Mouse (Mus musculus): ENCODE measurements around the gene Dusp3.

- TF ChIP-seq ZNF384 (IDR thresholded peaks at IDR 0.05; ENCODE audit: low read depth, low read length) (no peak), CTCF (IDR thresholded peaks at IDR 0.05 in 2 of 3, conservative IDR thresholded peaks at IDR 0.05 in 1 of 3; ENCODE audit: control insufficient read depth in 1 of 3, insufficient read depth in 1 of 3, low read depth in 2 of 3, low read length in 3 of 3, poor library complexity in 1 of 3, severe bottlenecking in 1 of 3) (no peak), E2F4 (IDR thresholded peaks at IDR 0.05; ENCODE audit: borderline replicate concordance, low read depth, low read length) (no peak)
Observed at GRCm38 (mm10) chr11:102035456-102035960, 48.7 kb upstream of the Dusp3 start.

Data from MEL (cell line).